Mouse (Mus musculus) limb, embryonic 14.5 days (tissue): ENCODE measurements around the gene Ccdc141. TPM values are rescaled to one million over a fixed set of nuclear protein-coding genes. Genes with fewer than 3 reads are reported as not detected.

ENCODE experiments used
- ATAC-seq: fragments of 200-750 bp; cut with Nextera tagmentation; 2 replicates; pipeline ENCODE4 v1.8.0; 2017; ENCODE audit warnings: low read depth, moderate number of reproducible peaks, moderate TSS enrichment; ENCODE audit not compliant: low FRiP score
- DNase-seq: peaks from one replicate; pipeline ENCODE4 v3.0.0-alpha.2; 2015; ENCODE audit warnings: low spot score
- H3K27ac ChIP-seq: fragments of 300-500 bp; sonication (generic); replicated peaks from 2 replicates; pipeline ENCODE4 v1.5.1; 2014; ENCODE audit warnings: low read depth, mild to moderate bottlenecking, low read length, moderate library complexity, mixed read lengths
- H3K27me3 ChIP-seq: fragments of 300-500 bp; sonication (generic); 2 replicates; pipeline ENCODE4 v1.6.1; 2014; ENCODE audit warnings: low read length, mixed read lengths; ENCODE audit not compliant: control insufficient read depth, insufficient read depth
- H3K36me3 ChIP-seq: fragments of 300-500 bp; sonication (generic); 2 replicates; pipeline ENCODE4 v1.6.1; 2014; ENCODE audit warnings: mild to moderate bottlenecking, low read length, moderate library complexity, mixed read lengths; ENCODE audit not compliant: control insufficient read depth, insufficient read depth
- H3K4me1 ChIP-seq: fragments of 300-500 bp; sonication (generic); 2 replicates; pipeline ENCODE4 v1.6.1; 2014; ENCODE audit warnings: antibody characterized with exemption, low read length, mixed read lengths; ENCODE audit not compliant: control insufficient read depth, insufficient read depth
- H3K4me2 ChIP-seq: fragments of 300-500 bp; sonication (generic); replicated peaks from 2 replicates; pipeline ENCODE4 v1.6.1; 2014; ENCODE audit warnings: low read depth, mild to moderate bottlenecking, low read length, moderate library complexity; ENCODE audit not compliant: severe bottlenecking
- H3K4me3 ChIP-seq: fragments of 300-500 bp; sonication (generic); replicated peaks from 2 replicates; pipeline ENCODE4 v1.5.1; 2014; ENCODE audit warnings: low read length
- H3K9ac ChIP-seq: fragments of 300-500 bp; sonication (generic); 2 replicates; pipeline ENCODE4 v1.6.1; 2014; ENCODE audit warnings: mild to moderate bottlenecking, low read depth, low read length, moderate library complexity; ENCODE audit not compliant: severe bottlenecking
- H3K9me3 ChIP-seq: fragments of 300-500 bp; sonication (generic); 2 replicates; pipeline ENCODE4 v1.6.1; 2016; ENCODE audit warnings: low read length; ENCODE audit not compliant: control insufficient read depth
- POLR2A ChIP-seq: fragments of 200-500 bp; IDR thresholded peaks from 2 replicates; pipeline ENCODE4 v1.8.0; 2012; ENCODE audit warnings: inconsistent platforms, mild to moderate bottlenecking, moderate library complexity, borderline replicate concordance; ENCODE audit not compliant: insufficient read depth, insufficient read length; ENCODE audit errors: extremely low read depth
- WGBS: fragments of 180-500 bp; shearing (Covaris S2); extraction: QIAGEN DNeasy Blood & Tissue Kit; methylation state at CpG from one replicate; pipeline ENCODE4 v1.1.7; 2014; 5-methylcytosine and 5-hydroxymethylcytosine counted together
- polyA plus RNA-seq, 2 experiments: library from polyadenylated mRNA; depleted of rRNA in 1 of 2; stranded (reverse) in 1 of 2; unstranded in 1 of 2; fragments of >200 nt; fragmentation: Nextera tagmentation in 1 of 2; extraction: Ambion mirVana in 1 of 2; gene quantifications; 2 replicates each; pipeline versions ENCODE4 v1.2.1 to v1.2.3; 2012 to 2014

The Ccdc141 gene
- polyA plus RNA-seq, 2 experiments = 8.9 to 14.5 TPM

DNA sequence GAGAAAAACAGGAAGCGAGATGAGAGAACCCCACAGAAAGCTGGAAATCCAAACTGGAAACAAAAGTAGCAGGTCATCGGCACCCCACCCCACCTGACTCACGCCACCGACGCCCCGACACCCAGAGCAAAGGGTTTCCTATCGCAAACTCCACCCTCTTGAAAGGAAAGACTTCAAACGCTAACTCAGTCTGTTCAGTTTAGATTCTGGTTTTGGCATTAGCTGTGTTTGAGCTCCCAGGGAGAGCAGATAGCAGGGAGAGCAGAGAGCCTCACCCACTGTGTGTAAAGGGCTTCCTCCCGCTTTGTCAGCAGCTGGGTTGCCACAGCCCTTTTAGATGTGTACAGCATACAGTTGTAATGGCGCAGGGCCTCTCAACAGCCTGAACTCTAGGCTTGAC, 6.0 kb upstream of the Ccdc141 start:
- Histone ChIP-seq H3K9ac (no peak overlapping the region), H3K27me3 (no peaks in the 10 kb centered on the region), H3K4me2 (no peak overlapping the region), H3K9me3 (no peaks in the 10 kb centered on the region), H3K36me3 (peaks cover 4% of the 10 kb centered on the region; the same call in 1 of the 2 replicates), H3K27ac (no peak overlapping the region), H3K4me1 (peaks cover 16% of the 10 kb centered on the region), H3K4me3 (no peak overlapping the region)
- 59% methylated on average over 10 of the region's 10 CpGs for WGBS
- ATAC-seq (no peak), DNase-seq (no peak)
- no peak for TF ChIP-seq POLR2A

DNA sequence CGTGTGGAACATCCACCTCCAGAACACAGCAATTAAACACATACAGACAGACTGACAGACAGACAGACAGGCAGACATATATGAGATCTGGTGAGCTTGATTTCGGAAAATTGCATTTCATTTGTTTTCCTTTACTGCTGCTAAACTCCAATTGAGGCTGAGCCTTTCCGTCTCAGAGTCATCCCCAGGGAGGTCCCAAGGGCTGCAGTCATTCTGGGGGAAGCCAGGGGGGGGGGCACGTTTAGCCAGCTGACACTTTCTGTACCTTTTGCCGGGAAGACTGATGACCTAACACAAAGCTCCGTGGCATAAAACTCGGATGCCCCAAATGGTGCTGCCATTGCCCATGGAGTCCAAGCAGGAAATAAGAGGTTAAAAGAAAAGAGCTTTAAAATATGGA, 5.0 kb upstream of the Ccdc141 start:
- Histone ChIP-seq H3K4me2 (no peak overlapping the region), H3K4me1 (peaks cover 16% of the 10 kb centered on the region), H3K9me3 (no peaks in the 10 kb centered on the region), H3K27me3 (no peaks in the 10 kb centered on the region), H3K36me3 (peaks cover 4% of the 10 kb centered on the region; the same call in 1 of the 2 replicates), H3K27ac (no peak overlapping the region), H3K4me3 (no peak overlapping the region), H3K9ac (no peak overlapping the region)
- 50% methylated on average over 7 of the region's 7 CpGs for WGBS
- no peak for ATAC-seq
- DNase-seq = no peak
- no peak for TF ChIP-seq POLR2A

DNA sequence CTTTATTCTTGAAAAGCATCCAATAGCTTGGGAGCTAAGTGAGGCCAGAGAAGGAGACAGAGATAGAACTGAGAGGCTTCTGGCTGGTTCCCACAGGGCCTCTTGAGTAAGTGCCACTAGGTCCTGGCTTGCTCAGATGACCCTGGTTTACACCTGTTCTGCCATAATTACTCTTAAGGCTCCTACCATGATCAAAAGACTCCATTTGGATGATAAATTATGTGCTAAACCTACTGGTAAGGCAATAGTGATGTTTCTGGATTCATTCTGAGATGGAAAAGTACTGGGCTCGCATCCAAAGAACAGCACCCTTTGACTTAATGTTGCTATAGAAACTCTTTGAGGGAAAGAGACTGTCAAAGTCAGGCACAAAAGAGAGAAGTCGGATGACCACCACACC, 3.9 kb upstream of the Ccdc141 start:
- Histone ChIP-seq H3K9ac (no peak overlapping the region), H3K9me3 (no peaks in the 10 kb centered on the region), H3K4me2 (no peak overlapping the region), H3K4me1 (peaks cover 16% of the 10 kb centered on the region), H3K4me3 (no peak overlapping the region), H3K27me3 (no peaks in the 10 kb centered on the region), H3K27ac (no peak overlapping the region), H3K36me3 (no peaks in the 10 kb centered on the region)
- DNase-seq = no peak
- ATAC-seq = no peak
- no peak for TF ChIP-seq POLR2A
- 72% methylated on average over 2 of the region's 2 CpGs for WGBS

DNA sequence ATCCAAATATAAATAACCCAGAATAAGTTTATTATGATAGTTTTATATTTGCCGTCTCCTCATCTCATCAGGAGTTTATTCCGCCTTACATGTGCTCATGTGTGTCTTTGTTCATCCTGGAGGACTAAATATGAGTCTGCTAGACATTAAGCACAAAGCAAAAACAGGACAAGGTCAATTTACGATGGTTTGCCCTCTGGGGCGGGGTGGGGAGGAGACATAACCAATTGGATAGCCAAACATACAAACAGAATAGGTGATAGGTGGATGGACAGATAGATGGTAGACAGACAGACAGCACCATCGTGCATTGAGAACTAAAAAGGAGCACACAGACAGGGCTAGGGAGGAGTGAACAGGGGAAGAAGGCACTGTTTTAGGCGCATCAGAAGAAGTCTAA, 3.4 kb upstream of the Ccdc141 start:
- Histone ChIP-seq H3K4me3 (no peak overlapping the region), H3K9me3 (no peaks in the 10 kb centered on the region), H3K9ac (no peak overlapping the region), H3K36me3 (no peaks in the 10 kb centered on the region), H3K4me1 (peaks cover 16% of the 10 kb centered on the region), H3K4me2 (no peak overlapping the region), H3K27me3 (no peaks in the 10 kb centered on the region), H3K27ac (no peak overlapping the region)
- TF ChIP-seq POLR2A = no peak
- ATAC-seq = no peak
- no peak for DNase-seq
- WGBS = 76% methylated on average over 6 of the region's 6 CpGs

DNA sequence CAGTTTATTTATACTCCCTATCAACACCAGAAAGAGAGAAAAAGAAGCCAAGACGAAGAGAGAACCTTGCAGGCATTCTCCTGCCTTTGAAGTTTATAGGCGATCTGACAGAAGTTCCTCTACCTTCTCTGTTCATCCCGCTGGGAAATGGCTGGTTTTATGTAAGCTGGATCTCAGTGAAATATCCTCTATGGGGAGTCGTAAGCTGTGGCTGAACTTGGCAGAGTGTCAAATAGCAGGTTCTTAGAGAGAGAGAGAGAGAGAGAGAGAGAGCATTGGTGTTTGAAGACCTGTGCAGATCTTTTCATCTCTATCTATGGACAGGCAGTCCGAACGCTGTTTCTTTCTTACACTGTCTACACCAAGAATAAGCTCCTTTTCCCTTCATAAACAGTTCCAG, 2.9 kb upstream of the Ccdc141 start:
- H3K36me3 ChIP-seq = no peaks in the 10 kb centered on the region
- no peak overlapping the region for H3K27ac ChIP-seq
- DNase-seq = peak; percentile 25
- ATAC-seq = no peak
- H3K9me3 ChIP-seq = no peaks in the 10 kb centered on the region
- H3K4me3 ChIP-seq = no peak overlapping the region
- H3K27me3 ChIP-seq = no peaks in the 10 kb centered on the region
- no peak for TF ChIP-seq POLR2A
- H3K4me2 ChIP-seq = no peak overlapping the region
- H3K4me1 ChIP-seq = peaks cover 16% of the 10 kb centered on the region
- no peak overlapping the region for H3K9ac ChIP-seq
- WGBS = 20% methylated on average over 6 of the region's 6 CpGs

DNA sequence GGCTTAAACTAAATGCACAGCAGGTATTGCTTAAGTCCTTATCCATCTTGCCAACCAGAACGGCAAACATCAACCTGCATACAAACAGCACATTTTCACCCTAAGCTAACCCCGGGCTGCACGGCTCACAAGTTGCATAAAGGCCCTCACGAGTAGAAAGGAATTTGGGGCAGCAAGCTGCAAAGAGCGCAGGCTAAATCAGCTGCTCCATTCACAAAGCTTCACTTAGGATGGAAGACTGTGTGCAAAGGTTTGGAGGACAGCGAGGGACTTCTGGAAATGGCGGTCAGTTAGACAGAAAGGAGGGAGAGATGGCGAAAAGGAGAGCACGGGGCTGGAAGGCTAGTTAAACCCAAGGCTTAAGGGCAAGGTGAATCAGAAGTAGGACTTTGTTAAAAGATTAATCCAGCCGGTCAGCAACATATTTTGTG, 1.8 kb upstream of the Ccdc141 start:
- no peak for DNase-seq
- WGBS = 43% methylated on average over 10 of the region's 10 CpGs
- no peak overlapping the region for H3K4me3 ChIP-seq
- H3K4me1 ChIP-seq = peaks cover 16% of the 10 kb centered on the region
- no peaks in the 10 kb centered on the region for H3K27me3 ChIP-seq
- peak overlapping the region; percentile 85; the same call in 1 of the 2 replicates for H3K4me2 ChIP-seq
- H3K9me3 ChIP-seq = no peaks in the 10 kb centered on the region
- H3K27ac ChIP-seq = no peak overlapping the region
- no peaks in the 10 kb centered on the region for H3K36me3 ChIP-seq
- no peak for TF ChIP-seq POLR2A
- H3K9ac ChIP-seq = no peak overlapping the region
- no peak for ATAC-seq
